Mouse (Mus musculus) fibroblast of lung, adult 2 months (primary cell): ENCODE measurements at regions not wholly inside any gene's neighbourhood (a gene's known extent, or its start where the extent isn't known, plus 50 kb on each side); places are given as distances from the start of the nearest gene placed in this dataset.

Experiments used
- DNase-seq: peaks from one replicate; pipeline ENCODE4 v3.0.0-alpha.2; 2011; ENCODE audit warnings: low read depth

- no peak for DNase-seq
These were observed 74.3 kb downstream of the Serpinb9g start for GRCm38 (mm10) chr13:33558927-33559326.

GRCm38 (mm10) chr13:33559719-33560118, 75.1 kb downstream of the Serpinb9g start:
- no peak for DNase-seq

GRCm38 (mm10) chr13:33561625-33562024, 77.0 kb downstream of the Serpinb9g start:
- peak; percentile 38 for DNase-seq

- no peak for DNase-seq
These were observed 78.3 kb downstream of the Serpinb9g start for GRCm38 (mm10) chr13:33562928-33563327.

- DNase-seq, result no peak
These were observed 78.8 kb downstream of the Serpinb9g start for GRCm38 (mm10) chr13:33563366-33563765.

GRCm38 (mm10) chr13:33567915-33568314, 83.3 kb downstream of the Serpinb9g start:
- no peak for DNase-seq

GRCm38 (mm10) chr13:33569318-33569717, 84.7 kb downstream of the Serpinb9g start:
- no peak for DNase-seq

- no peak for DNase-seq
These were observed 86.2 kb downstream of the Serpinb9g start for GRCm38 (mm10) chr13:33570836-33571235.

- DNase-seq, result no peak
These were observed 75.1 kb upstream of the Serpinb6d start for GRCm38 (mm10) chr13:33586065-33586464.
